9 mouse cellular contexts compared by ENCODE assay signal in genomic region chr14:60026647-60027046, GRCm38 (mm10).
DNase-seq lines count a peak whose midpoint lies in the region; ATAC-seq lines count a peak whose summit lies in the region.
"Had no signal": no experiment of that assay in that cellular context is flagged by ENCODE, and none has a peak within 500 bp of the region (broad histone marks: within the 10 kb centered on the region; RNA-seq: fewer than 3 reads in every experiment).

No protein-coding gene starts in this region.

- no peak overlapping the region for H3K4me2 ChIP-seq in forebrain, embryonic 14.5 days (ENCODE audit: low read length)
- no peak overlapping the region for H3K4me2 ChIP-seq in forebrain, embryonic 13.5 days
- peak overlapping the region; percentile 27 for H3K4me2 ChIP-seq in heart, embryonic 11.5 days
- H3K4me2 ChIP-seq in intestine, embryonic 16.5 days (ENCODE audit: low read depth, low read length), result no peak overlapping the region
- H3K4me2 ChIP-seq in forebrain, embryonic 12.5 days, result no peak overlapping the region

- 64% methylated on average over 8 of the region's 8 CpGs for WGBS in forebrain, embryonic 14.5 days
- WGBS in forebrain, embryonic 13.5 days, result 62% methylated on average over 8 of the region's 8 CpGs
- WGBS in heart, embryonic 11.5 days (ENCODE audit: insufficient replicate concordance), result 41% methylated on average over 8 of the region's 8 CpGs
- WGBS in intestine, embryonic 16.5 days, result 54% methylated on average over 8 of the region's 8 CpGs
- WGBS in forebrain, embryonic 12.5 days, result 84% methylated on average over 8 of the region's 8 CpGs

- H3K27me3 ChIP-seq in forebrain, embryonic 14.5 days (replicated peaks; ENCODE audit: control insufficient read depth, insufficient read depth, low read length), result no peaks in the 10 kb centered on the region
- H3K27me3 ChIP-seq in forebrain, embryonic 13.5 days, result no peaks in the 10 kb centered on the region
- no peaks in the 10 kb centered on the region for H3K27me3 ChIP-seq in heart, embryonic 11.5 days (ENCODE audit: control insufficient read depth, insufficient read depth, low read length)
- no peaks in the 10 kb centered on the region for H3K27me3 ChIP-seq in intestine, embryonic 16.5 days (replicated peaks; ENCODE audit: control insufficient read depth, insufficient read depth, low read length)
- no peaks in the 10 kb centered on the region for H3K27me3 ChIP-seq in forebrain, embryonic 12.5 days

- H3K36me3 ChIP-seq in forebrain, embryonic 14.5 days (ENCODE audit: control insufficient read depth, insufficient read depth, low read length), result no peaks in the 10 kb centered on the region; the same call in 1 of the 2 replicates
- H3K36me3 ChIP-seq in forebrain, embryonic 13.5 days (ENCODE audit: poor library complexity, severe bottlenecking), result no peaks in the 10 kb centered on the region
- H3K36me3 ChIP-seq in heart, embryonic 11.5 days (ENCODE audit: control insufficient read depth, insufficient read depth, low read length), result no peaks in the 10 kb centered on the region
- H3K36me3 ChIP-seq in intestine, embryonic 16.5 days (ENCODE audit: control insufficient read depth, insufficient read depth, low read length), result no peaks in the 10 kb centered on the region
- no peaks in the 10 kb centered on the region for H3K36me3 ChIP-seq in forebrain, embryonic 12.5 days (replicated peaks)

- ATAC-seq in forebrain, embryonic 14.5 days, result no peak
- ATAC-seq in forebrain, embryonic 13.5 days, result no peak
- no peak for ATAC-seq in heart, embryonic 11.5 days (replicated peaks; ENCODE audit: insufficient number of reproducible peaks, low FRiP score, low TSS enrichment)
- no peak for ATAC-seq in intestine, embryonic 16.5 days
- ATAC-seq in forebrain, embryonic 12.5 days (ENCODE audit: low FRiP score), result no peak

- no peak overlapping the region for H3K9ac ChIP-seq in forebrain, embryonic 14.5 days (ENCODE audit: low read length)
- no peak overlapping the region for H3K9ac ChIP-seq in forebrain, embryonic 13.5 days
- no peak overlapping the region for H3K9ac ChIP-seq in heart, embryonic 11.5 days (ENCODE audit: low read depth, low read length)
- H3K9ac ChIP-seq in intestine, embryonic 16.5 days (ENCODE audit: low read depth, low read length), result no peak overlapping the region
- no peak overlapping the region for H3K9ac ChIP-seq in forebrain, embryonic 12.5 days
- H3K9ac ChIP-seq: liver, embryonic 14.5 days had no signal

- H3K9me3 ChIP-seq in forebrain, embryonic 14.5 days (replicated peaks; ENCODE audit: control insufficient read depth, low read length), result no peaks in the 10 kb centered on the region
- no peaks in the 10 kb centered on the region for H3K9me3 ChIP-seq in forebrain, embryonic 13.5 days (replicated peaks)
- no peaks in the 10 kb centered on the region for H3K9me3 ChIP-seq in heart, embryonic 11.5 days (replicated peaks; ENCODE audit: control insufficient read depth, low read length)
- H3K9me3 ChIP-seq in intestine, embryonic 16.5 days (ENCODE audit: control insufficient read depth, low read length), result no peaks in the 10 kb centered on the region
- H3K9me3 ChIP-seq in forebrain, embryonic 12.5 days, result no peaks in the 10 kb centered on the region

- H3K4me1 ChIP-seq in forebrain, embryonic 14.5 days (ENCODE audit: control insufficient read depth, insufficient read depth, low read length), result no peaks in the 10 kb centered on the region
- H3K4me1 ChIP-seq in forebrain, embryonic 13.5 days, result peaks cover 4% of the 10 kb centered on the region; the same call in 1 of the 2 replicates
- H3K4me1 ChIP-seq in heart, embryonic 11.5 days (ENCODE audit: control insufficient read depth, insufficient read depth, low read length), result peaks cover 5% of the 10 kb centered on the region
- no peaks in the 10 kb centered on the region for H3K4me1 ChIP-seq in intestine, embryonic 16.5 days (ENCODE audit: control insufficient read depth, insufficient read depth, low read length)
- no peaks in the 10 kb centered on the region for H3K4me1 ChIP-seq in forebrain, embryonic 12.5 days

- DNase-seq in forebrain, embryonic 14.5 days (ENCODE audit: low spot score), result peak; percentile 45
- peak; percentile 78 for DNase-seq in adrenal gland, postnatal 14 days
- DNase-seq in left cerebral cortex, adult 9 months (ENCODE audit: low spot score in 2 of 2), result peak; percentile 66 to 87
- peak; percentile 92 for DNase-seq in right cerebral cortex, postnatal 14 days

- no peak overlapping the region for H3K27ac ChIP-seq in forebrain, embryonic 14.5 days (ENCODE audit: low read depth, low read length)
- H3K27ac ChIP-seq in forebrain, embryonic 13.5 days, result no peak overlapping the region
- no peak overlapping the region for H3K27ac ChIP-seq in heart, embryonic 11.5 days (ENCODE audit: low read depth, low read length)
- H3K27ac ChIP-seq in intestine, embryonic 16.5 days (ENCODE audit: low read length), result no peak overlapping the region
- H3K27ac ChIP-seq in forebrain, embryonic 12.5 days, result no peak overlapping the region
- H3K27ac ChIP-seq: liver, embryonic 14.5 days had no signal

- no peak overlapping the region for H3K4me3 ChIP-seq in forebrain, embryonic 14.5 days (ENCODE audit: low read depth, low read length)
- no peak overlapping the region for H3K4me3 ChIP-seq in forebrain, embryonic 13.5 days
- no peak overlapping the region for H3K4me3 ChIP-seq in heart, embryonic 11.5 days (ENCODE audit: low read depth, low read length)
- H3K4me3 ChIP-seq in intestine, embryonic 16.5 days (ENCODE audit: low read length), result no peak overlapping the region
- no peak overlapping the region for H3K4me3 ChIP-seq in forebrain, embryonic 12.5 days (replicated peaks)
